Mouse (Mus musculus): Measurements from ENCODE around the gene Slc35b2. TPM values are rescaled to one million over a fixed set of nuclear protein-coding genes. Genes with fewer than 3 reads are reported as not detected.

Gene Slc35b2
- polyA plus RNA-seq, 1 experiment from 2014 or later = 95.3 TPM

- peaks cover 62% of the 10 kb centered on the region for H3K27me3 ChIP-seq
- 55% methylated on average over 13 of the region's 13 CpGs for WGBS
- H3K9me3 ChIP-seq = no peaks in the 10 kb centered on the region
- no peak overlapping the region for H3K4me2 ChIP-seq (replicated peaks)
- no peak overlapping the region for H3K9ac ChIP-seq (replicated peaks)
- H3K27ac ChIP-seq = no peak overlapping the region
- H3K36me3 ChIP-seq = no peaks in the 10 kb centered on the region
- ATAC-seq = peak; percentile 24; the same call in 1 of the 2 replicates
- no peak overlapping the region for H3K4me3 ChIP-seq (replicated peaks)
- H3K4me1 ChIP-seq (replicated peaks) = no peaks in the 10 kb centered on the region
Observed at GRCm38 (mm10) chr17:45530346-45530782, 33.3 kb upstream of the Slc35b2 start.

- no peak for ATAC-seq
- Histone ChIP-seq H3K4me2 (replicated peaks) (no peak overlapping the region), H3K9me3 (no peaks in the 10 kb centered on the region), H3K4me3 (replicated peaks) (no peak overlapping the region), H3K36me3 (no peaks in the 10 kb centered on the region), H3K27me3 (peaks cover 75% of the 10 kb centered on the region), H3K27ac (no peak overlapping the region), H3K9ac (replicated peaks) (no peak overlapping the region), H3K4me1 (replicated peaks) (no peaks in the 10 kb centered on the region)
- WGBS = 59% methylated on average over 15 of the region's 15 CpGs
Observed at GRCm38 (mm10) chr17:45532896-45533295, 30.8 kb upstream of the Slc35b2 start.

GRCm38 (mm10) chr17:45536264-45536663, 27.4 kb upstream of the Slc35b2 start:
- H3K36me3 ChIP-seq = no peaks in the 10 kb centered on the region
- peaks cover 82% of the 10 kb centered on the region for H3K27me3 ChIP-seq
- ATAC-seq = no peak

GRCm38 (mm10) chr17:45538394-45538793, 25.3 kb upstream of the Slc35b2 start:
- ATAC-seq = no peak
- peaks cover 76% of the 10 kb centered on the region for H3K27me3 ChIP-seq
- H3K4me1 ChIP-seq (replicated peaks) = peaks cover 4% of the 10 kb centered on the region
- no peak overlapping the region for H3K9ac ChIP-seq (replicated peaks)
- WGBS = 72% methylated on average over 4 of the region's 4 CpGs
- H3K4me2 ChIP-seq (replicated peaks) = no peak overlapping the region
- H3K27ac ChIP-seq = no peak overlapping the region
- no peaks in the 10 kb centered on the region for H3K36me3 ChIP-seq
- H3K4me3 ChIP-seq (replicated peaks) = no peak overlapping the region
- no peaks in the 10 kb centered on the region for H3K9me3 ChIP-seq

More at GRCm38 (mm10) chr17:45536264-45536663, 27.4 kb upstream of the Slc35b2 start:
- Histone ChIP-seq H3K27ac (no peak overlapping the region), H3K9me3 (no peaks in the 10 kb centered on the region), H3K4me2 (replicated peaks) (no peak overlapping the region), H3K4me3 (replicated peaks) (no peak overlapping the region), H3K9ac (replicated peaks) (0 out of 2 replicates have a peak overlapping the region, but pooled peaks have one; percentile 36), H3K4me1 (replicated peaks) (no peaks in the 10 kb centered on the region)
- 22% methylated on average over 5 of the region's 5 CpGs for WGBS

- WGBS = 87% methylated on average over 21 of the region's 21 CpGs
- peaks cover 11% of the 10 kb centered on the region for H3K36me3 ChIP-seq
- H3K27me3 ChIP-seq = peaks cover 77% of the 10 kb centered on the region
- H3K27ac ChIP-seq = no peak overlapping the region
- H3K4me3 ChIP-seq (replicated peaks) = no peak overlapping the region
- no peak overlapping the region for H3K4me2 ChIP-seq (replicated peaks)
- ATAC-seq = no peak
- no peak overlapping the region for H3K9ac ChIP-seq (replicated peaks)
- no peaks in the 10 kb centered on the region for H3K9me3 ChIP-seq
- H3K4me1 ChIP-seq (replicated peaks) = peaks cover 17% of the 10 kb centered on the region
Observed at GRCm38 (mm10) chr17:45539664-45540063, 24.0 kb upstream of the Slc35b2 start.

GRCm38 (mm10) chr17:45542129-45542528, 21.5 kb upstream of the Slc35b2 start:
- no peak for ATAC-seq
- peaks cover 79% of the 10 kb centered on the region for H3K27me3 ChIP-seq
- 42% methylated on average over 6 of the region's 6 CpGs for WGBS
- H3K4me3 ChIP-seq (replicated peaks) = no peak overlapping the region
- H3K36me3 ChIP-seq = peaks cover 35% of the 10 kb centered on the region
- peaks cover 37% of the 10 kb centered on the region for H3K4me1 ChIP-seq (replicated peaks)
- H3K9me3 ChIP-seq = no peaks in the 10 kb centered on the region
- 0 out of 2 replicates have a peak overlapping the region, but pooled peaks have one; percentile 4 for H3K9ac ChIP-seq (replicated peaks)
- H3K27ac ChIP-seq = no peak overlapping the region
- H3K4me2 ChIP-seq (replicated peaks) = no peak overlapping the region

GRCm38 (mm10) chr17:45542705-45543104, 21.0 kb upstream of the Slc35b2 start:
- ATAC-seq = no peak
- no peak overlapping the region for H3K4me3 ChIP-seq (replicated peaks)
- peaks cover 35% of the 10 kb centered on the region for H3K36me3 ChIP-seq
- no peak overlapping the region for H3K9ac ChIP-seq (replicated peaks)
- H3K4me1 ChIP-seq (replicated peaks) = peaks cover 43% of the 10 kb centered on the region
- H3K9me3 ChIP-seq = no peaks in the 10 kb centered on the region
- WGBS = 78% methylated on average over 2 of the region's 2 CpGs
- H3K4me2 ChIP-seq (replicated peaks) = no peak overlapping the region
- H3K27me3 ChIP-seq = peaks cover 79% of the 10 kb centered on the region
- H3K27ac ChIP-seq = no peak overlapping the region

- H3K27ac ChIP-seq = no peak overlapping the region
- no peak for ATAC-seq
- H3K4me3 ChIP-seq (replicated peaks) = no peak overlapping the region
- H3K4me1 ChIP-seq (replicated peaks) = peaks cover 47% of the 10 kb centered on the region
- H3K36me3 ChIP-seq = peaks cover 35% of the 10 kb centered on the region
- H3K9ac ChIP-seq (replicated peaks) = no peak overlapping the region
- no peak overlapping the region for H3K4me2 ChIP-seq (replicated peaks)
- H3K9me3 ChIP-seq = no peaks in the 10 kb centered on the region
- 31% methylated on average over 1 of the region's 1 CpGs for WGBS
- peaks cover 80% of the 10 kb centered on the region for H3K27me3 ChIP-seq
Observed at GRCm38 (mm10) chr17:45543115-45543514, 20.6 kb upstream of the Slc35b2 start.

- H3K9me3 ChIP-seq = no peaks in the 10 kb centered on the region
- H3K36me3 ChIP-seq = peaks cover 35% of the 10 kb centered on the region
- peak overlapping the region; percentile 20 for H3K4me3 ChIP-seq (replicated peaks)
- 0 out of 2 replicates have a peak, but pooled peaks have one; percentile 2 for ATAC-seq
- peak overlapping the region; percentile 44 for H3K4me2 ChIP-seq (replicated peaks)
- H3K27ac ChIP-seq = 0 out of 2 replicates have a peak overlapping the region, but pooled peaks have one; percentile 14
- H3K27me3 ChIP-seq = peaks cover 71% of the 10 kb centered on the region
- 8% methylated on average over 24 of the region's 24 CpGs for WGBS
- H3K9ac ChIP-seq (replicated peaks) = peak overlapping the region; percentile 44
- H3K4me1 ChIP-seq (replicated peaks) = peaks cover 51% of the 10 kb centered on the region
Observed at GRCm38 (mm10) chr17:45544001-45544872, 19.4 kb upstream of the Slc35b2 start.

GRCm38 (mm10) chr17:45544873-45545277, 18.8 kb upstream of the Slc35b2 start:
- H3K9me3 ChIP-seq = no peaks in the 10 kb centered on the region
- 3% methylated on average over 45 of the region's 46 CpGs for WGBS
- H3K4me1 ChIP-seq (replicated peaks) = peaks cover 53% of the 10 kb centered on the region
- H3K27ac ChIP-seq = no peak overlapping the region
- ATAC-seq = no peak
- peaks cover 64% of the 10 kb centered on the region for H3K27me3 ChIP-seq
- H3K4me2 ChIP-seq (replicated peaks) = peak overlapping the region; percentile 44
- peaks cover 35% of the 10 kb centered on the region for H3K36me3 ChIP-seq
- peak overlapping the region; percentile 20 for H3K4me3 ChIP-seq (replicated peaks)
- peak overlapping the region; percentile 44 for H3K9ac ChIP-seq (replicated peaks)

GRCm38 (mm10) chr17:45545278-45545961, 18.3 kb upstream of the Slc35b2 start:
- H3K9ac ChIP-seq (replicated peaks) = peak overlapping the region; percentile 44
- H3K9me3 ChIP-seq = no peaks in the 10 kb centered on the region
- peaks cover 59% of the 10 kb centered on the region for H3K27me3 ChIP-seq
- H3K4me3 ChIP-seq (replicated peaks) = peak overlapping the region; percentile 20
- ATAC-seq = no peak
- no peak overlapping the region for H3K27ac ChIP-seq
- peaks cover 35% of the 10 kb centered on the region for H3K36me3 ChIP-seq
- 10% methylated on average over 74 of the region's 74 CpGs for WGBS
- H3K4me1 ChIP-seq (replicated peaks) = peaks cover 59% of the 10 kb centered on the region
- H3K4me2 ChIP-seq (replicated peaks) = peak overlapping the region; percentile 44

- Histone ChIP-seq H3K4me3 (replicated peaks) (no peak overlapping the region), H3K36me3 (peaks cover 35% of the 10 kb centered on the region), H3K4me2 (replicated peaks) (peak overlapping the region; percentile 7; the same call in 1 of the 2 replicates), H3K4me1 (replicated peaks) (peaks cover 70% of the 10 kb centered on the region), H3K9ac (replicated peaks) (peak overlapping the region; percentile 28; the same call in 1 of the 2 replicates), H3K9me3 (no peaks in the 10 kb centered on the region), H3K27me3 (peaks cover 52% of the 10 kb centered on the region), H3K27ac (no peak overlapping the region)
- no peak for ATAC-seq
- 69% methylated on average over 16 of the region's 16 CpGs for WGBS
Observed at GRCm38 (mm10) chr17:45546941-45547340, 16.7 kb upstream of the Slc35b2 start.

Data from midbrain, embryonic 13.5 days (tissue).